Mouse (Mus musculus) cerebellum, adult 2 months (tissue): Measurements from ENCODE around the gene Mettl16. TPM values are rescaled to one million over a fixed set of nuclear protein-coding genes. Genes with fewer than 3 reads are reported as not detected.
A peak's percentile ranks its signal among the peaks of the same experiment; 100 is the strongest.

ENCODE experiments used
- DNase-seq, 2 experiments: peaks; one replicate each; pipeline ENCODE4 v3.0.0; 2021
- H3K27ac ChIP-seq: fragments of 200-500 bp; 2 replicates; pipeline ENCODE4 v1.5.1; 2012; ENCODE audit warnings: low read length, control low read depth, inconsistent platforms; ENCODE audit not compliant: insufficient read depth
- H3K27me3 ChIP-seq: fragments of 200-500 bp; 2 replicates; pipeline ENCODE4 v1.6.1; 2012; ENCODE audit warnings: inconsistent platforms, mild to moderate bottlenecking, low read length, moderate library complexity; ENCODE audit not compliant: control insufficient read depth, insufficient read depth
- H3K4me1 ChIP-seq: fragments of 200-500 bp; 2 replicates; pipeline ENCODE4 v1.6.1; 2011; ENCODE audit warnings: low read length; ENCODE audit not compliant: control insufficient read depth, insufficient read depth
- H3K4me3 ChIP-seq: fragments of 200-500 bp; replicated peaks from 2 replicates; pipeline ENCODE3; 2011; ENCODE audit warnings: mild to moderate bottlenecking, low read depth, low read length, control low read depth; ENCODE audit not compliant: insufficient read depth
- CTCF ChIP-seq: fragments of 200-500 bp; IDR thresholded peaks from 2 replicates; pipeline ENCODE4 v1.5.1; 2011; ENCODE audit warnings: low read depth, mild to moderate bottlenecking, control low read depth, low read length, moderate library complexity, borderline replicate concordance; ENCODE audit not compliant: insufficient read depth
- POLR2A ChIP-seq: fragments of 200-500 bp; IDR thresholded peaks from 2 replicates; pipeline ENCODE4 v1.6.1; 2011; ENCODE audit warnings: low read length, control low read depth, borderline replicate concordance; ENCODE audit not compliant: insufficient read depth
- WGBS: fragments of 180-500 bp; shearing (Covaris S2); methylation state at CpG from one replicate; pipeline ENCODE4 v1.1.7; 2018; 5-methylcytosine and 5-hydroxymethylcytosine counted together
- polyA plus RNA-seq: library from polyadenylated mRNA; depleted of rRNA; stranded (reverse); fragments of >200 nt; gene quantifications from 2 replicates; pipeline ENCODE4 v1.2.3, GENCODE M21; 2012

Mettl16 gene
- polyA plus RNA-seq, 1 experiment, result 18.5 TPM

GRCm38 (mm10) chr11:74843761-74844160 lies 73.1 kb downstream of the Mettl16 start:
- no peak for DNase-seq
- no peak overlapping the region for H3K4me3 ChIP-seq
- 52% methylated on average over 5 of the region's 5 CpGs for WGBS
- H3K27me3 ChIP-seq, result no peaks in the 10 kb centered on the region
- H3K27ac ChIP-seq, result peak overlapping the region; percentile 44; the same call in 1 of the 2 replicates
- TF ChIP-seq CTCF, result no peak
- TF ChIP-seq POLR2A, result no peak
- H3K4me1 ChIP-seq, result peaks cover 48% of the 10 kb centered on the region

GRCm38 (mm10) chr11:74845784-74846183 lies 75.2 kb downstream of the Mettl16 start:
- TF ChIP-seq POLR2A (no peak), CTCF (peak; percentile 28; the same call in 1 of the 2 replicates)
- Histone ChIP-seq H3K27ac (no peak overlapping the region), H3K27me3 (no peaks in the 10 kb centered on the region), H3K4me1 (peaks cover 40% of the 10 kb centered on the region), H3K4me3 (no peak overlapping the region)
- no peak for DNase-seq
- WGBS, result 72% methylated on average over 3 of the region's 3 CpGs

DNA sequence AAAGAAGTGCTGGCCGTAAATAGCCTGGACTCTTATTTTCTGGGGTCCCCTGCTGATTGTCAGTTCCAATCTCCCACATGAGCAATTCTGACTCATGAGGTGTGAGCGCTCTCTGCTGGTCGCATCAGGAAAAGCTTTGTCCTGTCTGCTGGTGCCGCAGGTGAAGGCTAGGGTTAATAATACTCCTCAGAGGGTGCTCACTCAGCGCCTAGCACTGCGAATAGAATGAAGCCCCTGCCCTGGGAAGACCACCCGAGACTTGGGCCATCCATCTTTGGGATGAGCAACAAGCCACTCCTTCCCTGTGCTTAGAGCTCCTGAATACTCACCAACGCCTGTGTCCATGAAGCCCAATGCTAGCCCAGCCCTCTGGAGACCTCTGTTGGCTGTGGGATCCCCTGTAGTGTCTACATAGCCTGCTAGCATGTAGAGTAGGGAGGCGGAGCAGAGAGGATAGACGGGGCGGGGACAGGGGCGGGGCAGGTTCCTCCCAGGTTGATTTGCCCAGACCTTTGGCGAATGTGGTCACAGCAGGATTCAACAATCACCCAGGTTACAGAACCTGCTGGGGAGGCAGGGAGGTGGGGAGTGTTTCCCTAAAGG lies 77.4 kb downstream of the Mettl16 start:
- peak; percentile 78 to 87 for DNase-seq
- TF ChIP-seq CTCF (peak; percentile 88), POLR2A (no peak)
- Histone ChIP-seq H3K4me1 (peaks cover 20% of the 10 kb centered on the region), H3K27me3 (no peaks in the 10 kb centered on the region), H3K4me3 (no peak overlapping the region), H3K27ac (no peak overlapping the region)
- 10% methylated on average over 13 of the region's 13 CpGs for WGBS

DNA sequence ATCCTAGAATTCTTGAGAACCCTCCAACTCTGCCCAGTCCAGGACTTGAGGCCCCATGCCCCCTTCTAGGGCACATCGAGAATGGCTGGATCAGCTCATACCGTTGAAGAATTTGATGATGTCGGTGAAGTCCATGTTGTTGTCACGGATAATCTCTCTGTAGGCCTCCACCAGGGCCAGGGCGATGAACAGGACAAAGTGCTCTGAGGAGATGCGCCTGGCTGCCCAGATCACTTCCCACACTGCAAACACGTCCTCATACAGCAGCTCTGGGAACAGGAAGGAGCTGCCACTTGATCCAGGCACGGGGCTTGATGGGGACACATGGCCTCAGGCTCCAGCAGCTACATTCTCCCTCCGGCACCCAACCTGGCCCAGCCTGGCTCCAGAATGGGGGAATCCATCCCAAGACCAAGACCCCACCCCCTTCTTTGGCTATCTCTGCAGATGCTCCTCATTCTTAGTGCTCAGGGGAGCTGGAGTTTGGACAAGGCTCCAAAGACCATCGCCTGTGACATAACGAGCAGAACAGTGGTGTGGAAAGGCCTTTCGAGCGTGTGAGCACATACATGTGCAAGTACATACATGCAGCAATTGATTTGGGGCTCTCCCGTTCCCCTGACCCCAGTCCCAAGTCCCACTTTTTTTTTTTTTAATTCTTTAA lies 80.5 kb downstream of the Mettl16 start:
- no peak for TF ChIP-seq CTCF
- no peak overlapping the region for H3K27ac ChIP-seq
- WGBS, result 77% methylated on average over 14 of the region's 14 CpGs

DNA sequence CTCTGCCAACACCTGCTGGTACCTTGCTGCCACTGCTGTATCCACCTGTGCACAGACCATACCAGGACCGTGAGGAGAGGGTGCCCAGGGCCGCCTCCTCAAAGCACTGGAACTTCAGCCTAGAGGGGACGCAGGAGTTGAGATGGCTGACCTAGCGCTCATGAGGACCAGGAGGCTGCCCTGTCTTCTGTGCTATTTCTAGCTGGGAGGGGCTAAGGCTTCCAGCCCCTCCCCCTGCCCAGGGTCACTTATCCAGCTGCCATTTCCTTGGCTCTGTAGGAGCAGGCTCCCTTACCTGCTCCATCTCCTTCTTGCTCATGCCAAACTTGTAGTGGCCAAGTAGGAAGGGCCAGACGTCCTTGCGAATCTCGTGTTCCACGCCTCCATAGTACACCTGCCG lies 87.1 kb downstream of the Mettl16 start:
- 86% methylated on average over 9 of the region's 9 CpGs for WGBS
- no peak overlapping the region for H3K27ac ChIP-seq
- TF ChIP-seq POLR2A (no peak), CTCF (no peak)
- DNase-seq, result no peak
- 0 out of 2 replicates have a peak, but pooled peaks cover 5% of the 10 kb centered on the region for H3K4me1 ChIP-seq
- H3K4me3 ChIP-seq, result no peak overlapping the region
- H3K27me3 ChIP-seq, result no peaks in the 10 kb centered on the region

More for the DNA sequence above, 80.5 kb downstream of the Mettl16 start:
- no peak overlapping the region for H3K4me3 ChIP-seq
- H3K27me3 ChIP-seq, result no peaks in the 10 kb centered on the region
- no peak for DNase-seq
- H3K4me1 ChIP-seq, result 0 out of 2 replicates have a peak, but pooled peaks cover 10% of the 10 kb centered on the region

DNA sequence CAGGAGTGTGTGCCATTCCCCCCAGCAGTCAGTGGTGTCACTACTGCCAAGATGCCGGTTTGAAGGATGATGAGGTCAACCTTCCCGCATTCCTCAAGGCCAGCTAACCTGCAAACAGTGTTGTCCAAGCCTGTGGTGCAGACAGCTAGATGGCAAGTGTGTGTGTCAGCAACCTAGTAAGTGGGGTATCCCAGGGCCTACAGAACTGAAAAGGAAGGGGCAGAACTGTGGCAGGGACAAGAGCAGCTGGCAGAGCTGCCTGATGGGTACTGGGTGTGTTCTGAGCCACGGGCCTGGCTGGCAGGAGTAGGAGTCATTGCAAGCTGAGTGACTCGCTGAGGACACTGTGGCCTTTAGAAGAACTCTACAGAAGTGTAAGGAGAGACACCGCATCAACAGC lies 91.5 kb downstream of the Mettl16 start:
- DNase-seq, result no peak
- H3K4me1 ChIP-seq, result peaks cover 17% of the 10 kb centered on the region
- 78% methylated on average over 5 of the region's 5 CpGs for WGBS
- no peaks in the 10 kb centered on the region for H3K27me3 ChIP-seq
- TF ChIP-seq POLR2A (no peak), CTCF (no peak)
- no peak overlapping the region for H3K27ac ChIP-seq
- H3K4me3 ChIP-seq, result no peak overlapping the region

DNA sequence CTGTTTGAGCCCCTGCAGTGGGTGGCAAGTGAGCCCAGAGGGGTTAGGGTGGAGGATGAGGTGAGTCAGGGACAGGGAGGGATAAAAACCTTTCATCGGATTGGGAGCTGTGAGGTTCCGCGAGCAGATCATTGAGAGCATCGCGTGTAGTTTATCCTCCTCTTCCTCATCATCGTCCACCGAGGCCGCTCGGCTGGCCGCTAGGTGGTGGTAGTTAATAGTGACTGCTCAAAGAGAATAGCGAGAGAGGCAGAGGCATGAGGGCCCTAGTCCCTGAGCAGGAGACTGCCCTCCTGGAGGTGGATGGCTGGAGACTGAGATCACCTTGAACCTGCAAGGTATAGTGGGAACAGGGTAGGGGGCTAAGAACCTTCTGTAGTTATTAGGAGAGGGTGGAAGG lies 92.8 kb downstream of the Mettl16 start:
- Histone ChIP-seq H3K4me3 (no peak overlapping the region), H3K27ac (no peak overlapping the region), H3K27me3 (no peaks in the 10 kb centered on the region), H3K4me1 (peaks cover 27% of the 10 kb centered on the region)
- TF ChIP-seq CTCF (peak; percentile 62), POLR2A (no peak)
- peak in 1 of 2 experiments; percentile 48 for DNase-seq
- 44% methylated on average over 11 of the region's 11 CpGs for WGBS

GRCm38 (mm10) chr11:74864421-74864820 lies 93.8 kb downstream of the Mettl16 start:
- DNase-seq, result no peak
- Histone ChIP-seq H3K4me3 (no peak overlapping the region), H3K4me1 (peaks cover 27% of the 10 kb centered on the region), H3K27ac (no peak overlapping the region), H3K27me3 (no peaks in the 10 kb centered on the region)
- TF ChIP-seq POLR2A (no peak), CTCF (no peak)
- WGBS, result 84% methylated on average over 9 of the region's 9 CpGs
